Mouse (Mus musculus) lung, postnatal 0 days (tissue): ENCODE data around the gene Adcy5. TPM values are rescaled to one million over a fixed set of nuclear protein-coding genes. Genes with fewer than 3 reads are reported as not detected.
A peak's percentile ranks its signal among the peaks of the same experiment; 100 is the strongest.

ENCODE experiments used
- ATAC-seq: fragments of 200-750 bp; cut with Nextera tagmentation; 2 replicates; pipeline ENCODE4 v1.8.0; 2017; ENCODE audit warnings: moderate library complexity
- DNase-seq: peaks from one replicate; pipeline ENCODE4 v3.0.0-alpha.2; 2016; ENCODE audit warnings: low spot score
- H3K27ac ChIP-seq: fragments of 300-500 bp; sonication (generic); 2 replicates; pipeline ENCODE4 v1.5.1; 2014; ENCODE audit warnings: antibody characterized with exemption, mild to moderate bottlenecking, low read length, mixed read lengths
- H3K27me3 ChIP-seq: fragments of 300-500 bp; sonication (generic); replicated peaks from 2 replicates; pipeline ENCODE4 v1.6.1; 2014; ENCODE audit warnings: low read length, mixed read lengths; ENCODE audit not compliant: insufficient read depth
- H3K36me3 ChIP-seq: fragments of 300-500 bp; sonication (generic); 2 replicates; pipeline ENCODE4 v1.6.1; 2014; ENCODE audit warnings: low read length, mixed read lengths; ENCODE audit not compliant: insufficient read depth
- H3K4me1 ChIP-seq: fragments of 300-500 bp; sonication (generic); 2 replicates; pipeline ENCODE4 v1.6.1; 2014; ENCODE audit warnings: antibody characterized with exemption, low read depth, low read length, mixed read lengths; ENCODE audit not compliant: insufficient read depth
- H3K4me2 ChIP-seq: fragments of 300-500 bp; sonication (generic); replicated peaks from 2 replicates; pipeline ENCODE4 v1.6.1; 2014; ENCODE audit warnings: low read depth, mild to moderate bottlenecking, low read length, moderate library complexity, mixed read lengths
- H3K4me3 ChIP-seq: fragments of 300-500 bp; sonication (generic); 2 replicates; pipeline ENCODE4 v1.5.1; 2014; ENCODE audit warnings: low read depth, low read length
- H3K9ac ChIP-seq: fragments of 300-500 bp; sonication (generic); replicated peaks from 2 replicates; pipeline ENCODE4 v1.6.1; 2014; ENCODE audit warnings: low read depth, mild to moderate bottlenecking
- H3K9me3 ChIP-seq: fragments of 300-500 bp; sonication (generic); 2 replicates; pipeline ENCODE4 v1.6.1; 2016; ENCODE audit warnings: low read length, mixed read lengths
- CTCF ChIP-seq: IDR thresholded peaks from 2 replicates; pipeline ENCODE4 v1.5.1; 2016; ENCODE audit warnings: antibody characterized with exemption, mild to moderate bottlenecking
- EP300 ChIP-seq: IDR thresholded peaks from 2 replicates; pipeline ENCODE4 v1.6.1; 2016; ENCODE audit warnings: antibody characterized with exemption, mild to moderate bottlenecking, control low read depth
- WGBS: fragments of 180-500 bp; shearing (Covaris S2); extraction: QIAGEN DNeasy Blood & Tissue Kit; methylation state at CpG from one replicate; pipeline ENCODE4 v1.1.7; 2014; 5-methylcytosine and 5-hydroxymethylcytosine counted together
- polyA plus RNA-seq: library from polyadenylated mRNA; unstranded; fragments of >200 nt; fragmentation: Nextera tagmentation; extraction: Ambion mirVana; gene quantifications from 2 replicates; pipeline ENCODE4 v1.2.1, GENCODE M21; 2015

Gene Adcy5
- polyA plus RNA-seq, 1 experiment from 2014 or later: 0.48 TPM

DNA sequence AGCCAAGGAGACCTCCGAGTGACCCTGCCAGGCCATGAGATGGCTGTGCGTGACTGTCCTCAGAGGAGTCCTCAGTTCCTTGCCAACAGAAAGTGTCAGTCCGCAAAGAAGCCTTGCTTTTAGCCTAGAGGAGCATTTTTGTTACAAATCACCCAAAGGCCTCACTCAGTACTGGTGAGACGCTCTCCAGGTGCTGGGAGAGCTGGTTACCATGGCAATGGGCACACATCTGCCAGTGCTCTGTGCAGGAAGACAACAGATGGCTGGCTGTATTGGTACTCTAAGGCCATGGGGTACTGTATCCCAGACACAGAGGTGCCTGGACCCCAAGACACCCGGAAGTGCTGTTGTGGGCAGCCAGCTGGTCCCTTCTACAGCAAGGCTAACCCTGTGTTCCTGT lies 51.0 kb downstream of the Adcy5 start:
- H3K36me3 ChIP-seq: no peaks in the 10 kb centered on the region
- H3K27ac ChIP-seq: no peak overlapping the region
- no peak overlapping the region for H3K4me2 ChIP-seq
- WGBS: 56% methylated on average over 5 of the region's 5 CpGs
- H3K9me3 ChIP-seq: no peaks in the 10 kb centered on the region
- no peak for DNase-seq
- H3K27me3 ChIP-seq: no peaks in the 10 kb centered on the region
- no peak for ATAC-seq
- TF ChIP-seq CTCF: no peak
- no peak overlapping the region for H3K4me3 ChIP-seq
- no peaks in the 10 kb centered on the region; the same call in none of the 2 replicates for H3K4me1 ChIP-seq
- no peak overlapping the region for H3K9ac ChIP-seq

DNA sequence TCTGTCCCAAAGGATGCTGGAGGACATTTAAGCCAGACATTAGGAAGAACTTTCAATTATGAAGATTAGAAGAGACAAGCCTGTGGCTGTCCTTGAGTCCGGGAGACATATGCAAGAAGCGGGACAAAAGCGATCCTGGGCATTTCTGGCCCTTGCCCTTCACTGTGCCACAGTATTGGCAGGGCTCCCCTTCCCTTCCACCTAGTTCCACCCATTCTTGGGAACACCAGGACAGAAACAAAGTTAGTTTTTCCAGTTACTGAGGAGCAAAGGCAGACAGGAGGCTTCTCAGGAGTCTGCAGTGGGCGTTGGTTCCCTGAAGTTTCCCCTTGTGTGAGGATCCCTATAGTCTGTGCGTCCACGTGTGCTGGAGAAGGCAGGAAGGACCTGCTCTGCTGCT lies 51.7 kb downstream of the Adcy5 start:
- TF ChIP-seq CTCF (no peak), EP300 (no peak)
- Histone ChIP-seq H3K9ac (no peak overlapping the region), H3K9me3 (no peaks in the 10 kb centered on the region), H3K4me2 (no peak overlapping the region), H3K36me3 (no peaks in the 10 kb centered on the region), H3K4me3 (no peak overlapping the region), H3K27ac (no peak overlapping the region), H3K4me1 (no peaks in the 10 kb centered on the region; the same call in none of the 2 replicates), H3K27me3 (no peaks in the 10 kb centered on the region)
- no peak for DNase-seq
- 73% methylated on average over 6 of the region's 6 CpGs for WGBS
- ATAC-seq: no peak

DNA sequence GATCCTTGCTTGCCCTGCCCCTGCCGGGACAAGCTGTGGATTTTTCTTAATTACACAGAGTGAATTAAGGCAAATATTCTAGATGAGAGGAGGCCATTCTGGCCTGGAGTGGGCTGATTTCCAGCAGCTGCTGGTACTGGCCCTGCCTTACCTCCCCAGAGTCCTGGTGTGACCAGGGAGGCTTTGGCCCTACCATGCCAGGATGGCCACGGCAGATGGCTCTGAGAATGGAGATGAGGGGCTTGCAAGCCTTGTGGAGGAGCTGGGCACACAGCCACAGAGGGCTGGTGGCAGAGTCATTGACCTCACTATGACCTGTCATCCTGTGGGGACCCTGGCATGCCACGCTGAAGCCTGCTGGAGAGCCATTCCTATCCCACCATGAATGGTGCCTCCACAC lies 54.1 kb downstream of the Adcy5 start:
- Histone ChIP-seq H3K4me1 (no peaks in the 10 kb centered on the region; the same call in 1 of the 2 replicates), H3K36me3 (no peaks in the 10 kb centered on the region), H3K27ac (no peak overlapping the region), H3K4me2 (no peak overlapping the region), H3K4me3 (no peak overlapping the region), H3K9ac (no peak overlapping the region), H3K9me3 (no peaks in the 10 kb centered on the region), H3K27me3 (no peaks in the 10 kb centered on the region)
- ATAC-seq: no peak
- WGBS: 43% methylated on average over 3 of the region's 3 CpGs
- DNase-seq: no peak
- TF ChIP-seq CTCF: no peak
- TF ChIP-seq EP300: no peak

DNA sequence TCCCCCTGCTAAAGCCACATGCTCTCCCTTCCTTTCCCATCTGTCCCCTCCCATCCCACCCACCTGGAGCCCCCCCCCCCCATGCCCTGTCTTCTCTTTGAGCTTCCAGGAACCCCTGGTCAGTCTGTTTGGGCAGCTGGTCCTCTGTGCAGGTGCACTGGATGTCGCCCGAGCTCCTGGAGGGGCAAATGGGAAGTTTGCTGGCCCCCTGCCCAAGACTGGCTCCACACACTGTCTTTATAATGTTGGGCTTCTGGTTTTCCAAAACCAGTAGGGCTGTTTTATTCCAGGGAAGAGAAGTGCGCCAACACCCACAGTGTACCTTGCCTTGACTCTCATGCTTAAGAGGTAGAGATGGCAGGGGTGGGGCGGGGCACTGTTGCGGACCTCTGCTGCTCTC lies 55.1 kb downstream of the Adcy5 start:
- ATAC-seq (no peak), DNase-seq (no peak)
- Histone ChIP-seq H3K4me3 (no peak overlapping the region), H3K9me3 (no peaks in the 10 kb centered on the region), H3K4me1 (no peaks in the 10 kb centered on the region; the same call in 1 of the 2 replicates), H3K27me3 (no peaks in the 10 kb centered on the region), H3K36me3 (no peaks in the 10 kb centered on the region), H3K4me2 (no peak overlapping the region), H3K27ac (no peak overlapping the region), H3K9ac (no peak overlapping the region)
- no peak for TF ChIP-seq EP300
- TF ChIP-seq CTCF: no peak
- WGBS: 77% methylated on average over 5 of the region's 5 CpGs

DNA sequence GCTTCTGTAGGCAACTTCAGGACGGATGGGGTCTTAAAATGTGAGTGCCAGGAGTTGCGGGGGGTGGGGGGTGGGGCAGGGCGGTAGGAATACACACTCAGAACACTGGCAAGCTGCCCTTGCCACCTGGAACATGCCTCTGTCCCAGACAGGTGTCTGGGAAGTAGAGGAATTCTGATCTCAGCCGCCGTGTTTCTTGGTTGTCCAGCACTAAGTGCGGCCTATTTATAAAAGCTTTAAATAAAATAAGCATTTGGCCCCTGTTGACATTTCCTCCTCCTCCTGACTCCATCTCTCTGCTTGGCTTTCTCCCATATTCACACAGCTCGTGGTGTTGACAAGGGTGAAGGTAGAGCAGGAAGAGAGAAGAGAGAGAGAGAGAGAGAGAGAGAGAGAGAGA lies 60.4 kb downstream of the Adcy5 start:
- no peaks in the 10 kb centered on the region for H3K27me3 ChIP-seq
- H3K4me2 ChIP-seq: no peak overlapping the region
- H3K4me3 ChIP-seq: no peak overlapping the region
- H3K27ac ChIP-seq: no peak overlapping the region
- TF ChIP-seq CTCF (no peak), EP300 (no peak)
- peaks cover 6% of the 10 kb centered on the region; the same call in 1 of the 2 replicates for H3K4me1 ChIP-seq
- ATAC-seq: peak; percentile 39
- H3K9ac ChIP-seq: no peak overlapping the region
- peak; percentile 30 for DNase-seq
- H3K36me3 ChIP-seq: no peaks in the 10 kb centered on the region
- 17% methylated on average over 7 of the region's 7 CpGs for WGBS
- no peaks in the 10 kb centered on the region for H3K9me3 ChIP-seq

DNA sequence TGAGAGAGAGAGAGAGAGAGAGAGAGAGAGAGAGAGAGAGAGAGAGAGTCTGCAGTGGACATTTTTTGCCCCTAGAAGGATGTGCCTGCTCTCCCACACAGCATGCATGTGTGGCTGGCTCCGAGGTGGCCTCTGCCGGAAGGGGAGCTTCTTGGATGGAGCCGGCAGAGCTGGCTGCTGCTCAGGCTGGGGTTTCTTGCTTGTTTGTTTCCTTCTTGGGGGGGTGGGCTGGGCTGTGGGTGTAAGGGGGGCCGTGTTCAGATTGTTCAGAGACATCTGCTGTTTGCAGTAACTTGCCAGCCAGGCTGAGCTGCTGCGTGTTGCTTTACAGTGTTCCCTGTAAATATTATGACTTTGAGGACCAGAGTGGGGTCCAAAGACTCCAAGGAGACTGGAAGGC lies 60.8 kb downstream of the Adcy5 start:
- Histone ChIP-seq H3K9me3 (no peaks in the 10 kb centered on the region), H3K9ac (no peak overlapping the region), H3K4me3 (no peak overlapping the region), H3K36me3 (no peaks in the 10 kb centered on the region), H3K4me1 (peaks cover 6% of the 10 kb centered on the region; the same call in 1 of the 2 replicates), H3K27ac (peak overlapping the region; percentile 51), H3K27me3 (no peaks in the 10 kb centered on the region), H3K4me2 (no peak overlapping the region)
- no peak for TF ChIP-seq EP300
- ATAC-seq (peak; percentile 81), DNase-seq (peak; percentile 60)
- WGBS: 22% methylated on average over 5 of the region's 5 CpGs
